Mouse (Mus musculus): ENCODE data around the gene St7.

DNA sequence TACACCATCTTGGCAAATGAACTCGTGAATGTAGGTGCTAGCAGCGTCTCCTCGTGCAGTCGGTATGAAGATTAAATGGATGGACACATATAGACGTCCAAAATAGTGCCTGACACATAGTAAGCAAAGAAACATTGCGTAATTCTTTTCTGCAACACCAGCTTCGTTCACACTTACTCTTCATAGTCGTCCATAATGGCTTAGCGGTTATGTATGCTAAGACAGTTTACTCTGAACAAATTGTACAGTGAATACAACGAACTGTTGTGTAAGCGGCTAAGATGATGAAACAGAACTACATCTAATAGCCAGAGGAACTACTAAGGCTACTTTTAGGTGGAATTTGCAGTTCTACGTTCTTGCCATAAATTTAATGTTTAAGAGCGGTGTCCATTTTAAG is 55.0 kb downstream of the St7 start:
- TF ChIP-seq CTCF (IDR thresholded peaks at IDR 0.05; ENCODE audit: low read depth), result no peak
- TF ChIP-seq EP300 (IDR thresholded peaks at IDR 0.05; ENCODE audit: low read depth), result no peak
